Mouse (Mus musculus) left cerebral cortex, postnatal 14 days (tissue): ENCODE data around the gene Dnm3. TPM values are rescaled to one million over a fixed set of nuclear protein-coding genes. Genes with fewer than 3 reads are reported as not detected.
A peak's percentile ranks its signal among the peaks of the same experiment; 100 is the strongest.
"Not testable (repeated sequence)": the region's sequence is repeated elsewhere in the genome, so short reads cannot be mapped to it uniquely, and the experiment has no call there.

ENCODE experiments used
- DNase-seq, 2 experiments: peaks; one replicate each; pipeline ENCODE4 v3.0.0; 2021 to 2022; ENCODE audit warnings: low spot score in 2 of 2, mixed read lengths in 1 of 2
- intact Hi-C: fragments of 180-260 bp; cut with DNase I; formaldehyde crosslinking; loops from one replicate; pipeline ENCODE4 v1.15.1; 2025
- total RNA-seq, 2 experiments: library from RNA; stranded (reverse); gene quantifications; 2 replicates each; pipeline ENCODE4 v1.2.3; 2021

The Dnm3 gene
- total RNA-seq, 2 experiments from 2014 or later: 78.1 to 80.3 TPM

- DNase-seq: no peak
- intact Hi-C loops: no loop called here
Observed at GRCm38 (mm10) chr1:162444805-162445204, 33.0 kb downstream of the Dnm3 start.

DNA sequence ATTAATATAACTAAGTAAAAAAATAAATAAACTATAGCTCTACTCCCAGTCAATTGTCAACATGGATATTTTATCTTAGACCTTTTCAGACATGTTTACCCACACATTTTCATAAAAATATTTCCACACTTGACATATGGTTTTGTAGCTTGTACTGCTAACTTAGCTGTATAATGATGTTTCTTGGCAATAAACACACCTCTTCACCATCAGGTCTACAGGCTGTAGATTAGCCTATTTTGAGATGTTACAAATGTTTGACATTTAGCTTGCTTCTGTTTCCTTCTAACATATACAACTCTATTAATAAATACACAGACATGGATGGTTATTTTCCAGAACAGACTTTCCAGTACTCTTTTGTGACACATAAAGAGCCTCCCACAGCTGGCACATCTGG is 38.3 kb downstream of the Dnm3 start:
- no peak for DNase-seq
- intact Hi-C loops: no loop called here

GRCm38 (mm10) chr1:162436672-162437071 is 41.2 kb downstream of the Dnm3 start:
- no peak for DNase-seq
- intact Hi-C loops: no loop called here

- intact Hi-C loops: no loop called here
- no peak for DNase-seq
Observed at GRCm38 (mm10) chr1:162428904-162429303, 48.9 kb downstream of the Dnm3 start.

GRCm38 (mm10) chr1:162425930-162426478 is 51.8 kb downstream of the Dnm3 start:
- intact Hi-C loops: no loop called here
- no peak for DNase-seq

DNA sequence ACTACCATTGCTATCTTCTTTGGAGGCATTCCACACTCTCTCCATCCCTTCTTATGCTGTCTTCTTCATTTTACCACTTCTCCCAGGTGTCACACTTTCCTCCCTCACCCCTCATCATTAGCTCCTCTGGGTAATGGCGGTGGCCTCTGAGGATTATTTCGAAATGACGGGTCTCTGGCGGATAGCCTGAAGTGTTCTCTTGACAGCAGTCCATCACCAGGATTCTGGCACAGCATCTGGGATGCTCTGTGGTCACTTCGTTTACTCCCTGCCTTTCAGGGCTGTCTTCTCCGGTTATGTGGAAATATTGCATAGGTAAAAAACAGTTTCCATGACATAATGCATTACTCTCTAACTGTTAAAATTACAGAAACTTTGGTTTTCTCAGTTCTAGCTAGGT is 55.0 kb downstream of the Dnm3 start:
- intact Hi-C loops: no loop called here
- no peak for DNase-seq

GRCm38 (mm10) chr1:162413791-162414190 is 64.0 kb downstream of the Dnm3 start:
- DNase-seq: no peak
- intact Hi-C loops: no loop called here

DNA sequence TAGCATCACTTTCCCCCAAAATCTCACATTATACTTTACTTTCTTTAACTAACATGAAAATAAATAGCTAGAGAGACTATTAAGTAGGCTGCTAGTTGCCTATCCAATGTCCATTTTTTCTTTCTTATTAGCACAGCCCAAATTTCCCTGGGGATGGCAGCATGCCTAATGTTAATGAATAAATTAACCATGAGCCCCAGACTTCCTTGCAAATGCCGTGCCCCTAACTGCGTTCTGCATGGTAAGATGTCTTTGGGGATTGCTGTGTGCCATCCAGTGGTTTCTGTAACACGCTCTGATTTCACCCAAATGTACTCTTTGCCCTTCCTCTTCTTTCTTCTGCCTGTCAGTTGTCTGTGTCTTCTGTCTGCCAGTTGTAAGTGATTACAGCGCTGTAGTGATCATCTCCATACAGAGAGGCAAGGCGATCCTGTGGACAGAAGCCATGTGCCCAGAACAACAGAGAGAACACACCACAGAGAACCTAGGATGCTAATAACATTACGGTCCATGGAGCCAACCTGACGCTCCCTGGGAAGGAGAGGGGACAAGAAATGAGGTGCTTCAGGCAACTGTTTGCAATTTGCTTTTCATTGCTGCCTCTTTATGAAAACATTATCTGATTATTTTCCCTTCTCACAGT is 64.9 kb downstream of the Dnm3 start:
- no peak for DNase-seq
- intact Hi-C loops: no loop called here

DNA sequence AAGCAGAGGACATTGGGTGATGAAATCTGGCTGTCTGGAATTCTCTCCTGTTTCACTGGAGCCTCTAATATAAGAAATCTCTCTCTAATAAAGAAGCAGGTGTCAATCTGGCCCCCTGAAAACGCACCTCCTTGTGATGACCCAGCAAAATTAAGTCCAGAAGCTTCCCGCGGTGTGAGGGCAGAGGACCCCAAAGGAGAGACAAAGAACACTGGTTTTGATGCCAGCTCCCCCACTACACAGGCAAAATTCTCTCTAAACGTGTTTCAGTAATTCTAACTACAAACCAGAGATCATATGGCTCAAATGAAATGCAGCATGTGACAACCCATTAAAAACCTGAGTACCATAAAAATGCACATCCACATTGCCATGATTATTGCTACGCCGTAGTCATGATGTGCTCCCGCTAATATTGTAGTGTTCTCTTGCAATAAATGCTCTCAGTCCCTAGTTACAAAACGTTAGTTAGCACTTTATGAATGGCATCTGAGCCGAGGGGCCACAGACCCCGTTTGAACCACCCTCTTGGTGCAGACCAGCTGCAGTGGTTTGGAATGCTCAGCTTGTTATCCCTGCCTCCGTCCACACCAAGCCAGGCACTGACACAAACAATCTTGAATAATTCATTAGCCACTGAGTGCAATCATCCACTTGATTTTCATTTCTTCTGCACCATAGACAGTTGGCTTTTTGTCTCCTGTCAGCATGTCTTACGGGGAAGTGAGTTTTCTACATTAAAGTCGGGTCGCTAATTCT is 67.4 kb downstream of the Dnm3 start:
- intact Hi-C loops: no loop called here
- peak in 1 of 2 experiments; percentile 12 for DNase-seq

DNA sequence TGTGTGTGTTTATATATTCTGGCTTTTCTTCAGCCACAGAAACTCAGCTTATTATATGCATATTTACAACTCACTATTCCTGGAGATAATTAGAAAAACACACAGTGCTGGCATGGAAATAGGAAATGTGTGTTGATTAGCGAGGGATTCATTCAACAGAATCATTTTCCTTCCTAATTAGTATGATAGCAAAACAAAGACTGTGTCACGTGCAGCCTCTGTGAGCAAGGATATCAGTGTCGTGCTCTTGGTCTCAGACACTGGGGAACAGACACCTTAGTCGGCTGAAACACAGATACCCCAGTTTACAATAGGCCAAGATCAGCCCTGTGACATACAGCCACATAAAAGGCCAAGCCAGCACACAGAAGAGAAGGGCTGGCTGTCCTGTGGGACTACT is 83.3 kb downstream of the Dnm3 start:
- intact Hi-C loops: no loop called here
- no peak for DNase-seq

DNA sequence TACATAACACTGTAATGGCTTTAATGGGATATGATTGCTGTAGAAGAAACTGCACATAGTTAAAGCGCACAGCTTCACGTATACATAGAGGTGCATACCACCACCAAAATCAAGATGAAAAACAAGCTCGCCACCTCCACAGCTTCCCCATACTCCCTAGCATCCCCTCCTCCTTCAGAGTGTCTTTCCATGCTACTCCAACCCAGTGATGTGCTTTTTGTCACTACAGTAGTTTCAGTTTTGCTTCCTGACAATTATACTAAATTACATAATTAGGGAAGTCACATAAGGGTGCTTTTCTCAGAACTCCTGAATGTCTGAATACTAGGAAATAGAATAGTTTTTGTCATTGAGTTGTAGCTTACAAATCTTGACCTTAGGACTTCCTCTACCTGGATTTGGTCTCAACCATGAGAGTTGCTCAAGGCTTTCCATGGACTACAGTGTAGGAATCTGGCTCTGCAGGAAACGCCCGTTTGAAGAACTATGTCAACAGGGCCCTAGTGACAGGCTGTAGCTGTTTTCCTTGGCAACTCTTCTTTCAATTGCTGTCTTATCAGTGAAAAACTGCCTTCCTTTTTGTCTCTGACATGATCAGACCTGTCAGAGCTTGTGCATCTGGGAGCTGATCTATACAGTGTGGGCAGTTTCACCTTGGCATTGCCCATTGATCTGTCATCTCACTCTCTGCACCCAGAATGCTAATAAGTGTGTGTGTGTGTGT is 89.2 kb downstream of the Dnm3 start:
- intact Hi-C loops: no loop called here
- DNase-seq: no peak

DNA sequence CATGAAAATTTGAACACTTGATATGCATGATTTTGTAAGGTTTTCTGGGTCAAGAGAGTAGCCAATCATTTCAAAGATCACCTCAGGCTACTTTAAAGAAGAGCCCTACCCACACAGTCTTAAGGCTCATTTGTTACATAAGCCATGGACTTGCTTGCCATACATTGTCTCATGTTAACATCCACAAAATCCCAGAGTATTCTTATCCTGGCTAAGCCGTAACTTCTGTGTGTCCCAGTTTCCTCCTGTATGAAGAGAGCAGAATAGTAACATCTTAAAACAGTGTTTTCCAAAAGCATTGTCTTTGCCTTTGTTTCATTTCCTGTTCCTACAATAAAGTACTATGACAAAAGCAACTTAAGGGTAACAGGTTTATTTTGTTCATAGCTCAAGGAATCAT is 104.8 kb downstream of the Dnm3 start:
- DNase-seq: not testable (repeated sequence)

DNA sequence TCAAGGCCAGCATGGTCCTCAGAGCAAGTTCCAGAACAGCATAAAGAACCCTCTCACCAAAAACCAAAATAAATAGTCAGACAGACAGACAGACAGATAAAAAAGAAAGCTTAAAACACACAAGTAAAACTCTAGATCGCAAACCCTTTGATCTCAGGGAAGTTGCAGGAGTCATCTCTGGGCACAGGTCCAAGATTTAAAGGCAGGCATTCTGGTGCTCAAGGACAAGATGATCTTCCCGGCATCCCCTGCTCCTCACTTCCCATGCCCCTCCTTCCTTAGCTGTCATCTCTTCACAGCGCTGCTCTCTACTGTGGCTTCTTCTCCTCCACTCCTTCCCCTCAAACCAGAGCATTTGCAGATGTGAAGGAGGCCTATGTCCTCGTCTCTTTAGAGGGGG is 108.1 kb downstream of the Dnm3 start:
- no peak for DNase-seq
- intact Hi-C loops: no loop called here

More for the DNA sequence above, 104.8 kb downstream of the Dnm3 start:
- intact Hi-C loops: not testable (repeated sequence)

DNA sequence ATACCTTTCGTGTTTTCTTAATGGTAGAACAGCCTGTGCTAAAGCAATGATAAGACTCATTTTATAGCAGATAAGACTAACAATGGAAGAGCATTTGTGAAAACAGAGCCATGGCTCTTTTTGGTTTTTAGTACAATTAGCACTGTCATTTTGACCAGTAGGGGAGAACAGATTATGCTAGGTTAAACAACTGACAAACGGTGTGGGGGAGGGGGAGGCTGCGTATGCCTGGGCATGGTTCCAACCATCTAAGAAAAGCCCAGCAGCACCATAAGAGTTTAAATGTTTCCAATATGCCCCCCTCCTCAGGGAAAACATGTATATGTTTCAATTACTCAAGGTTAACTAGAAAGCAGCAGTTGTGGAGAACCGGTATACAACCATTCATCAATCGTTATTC is 115.9 kb downstream of the Dnm3 start:
- peak; percentile 58 to 72 for DNase-seq
- intact Hi-C loops: no loop called here

GRCm38 (mm10) chr1:162359270-162359669 is 118.6 kb downstream of the Dnm3 start:
- intact Hi-C loops: loop anchor here (1.0 to 10.0 kb wide), 3 partner anchors 116 to 306 kb away; partner anchors contain the start of gene Dnm3

GRCm38 (mm10) chr1:162358036-162358435 is 119.8 kb downstream of the Dnm3 start:
- intact Hi-C loops: loop anchor here (10.0 kb wide), 2 partner anchors 117 to 307 kb away; partner anchors contain the start of gene Dnm3
- peak; percentile 41 to 62 for DNase-seq

More at GRCm38 (mm10) chr1:162359270-162359669, 118.6 kb downstream of the Dnm3 start:
- peak; percentile 77 to 89 for DNase-seq

DNA sequence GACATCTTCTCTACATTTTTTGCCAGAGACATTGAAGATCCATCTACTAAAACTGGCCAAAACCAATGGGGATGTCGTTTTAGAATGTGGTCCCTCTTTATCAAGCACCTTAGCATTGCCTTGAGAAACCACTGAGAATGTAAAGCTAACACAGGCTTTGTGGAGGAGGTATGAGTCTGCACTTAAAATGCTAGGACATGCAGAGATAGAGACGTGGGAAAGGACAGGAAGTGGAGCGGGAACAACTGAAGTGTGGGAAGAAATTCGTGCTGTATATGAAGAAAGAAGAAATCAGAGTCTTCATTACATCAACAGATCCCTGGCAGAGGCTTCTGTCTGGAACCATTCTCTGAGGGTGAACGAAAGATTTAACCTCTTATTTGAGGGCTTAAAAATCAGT is 121.4 kb downstream of the Dnm3 start:
- peak in 1 of 2 experiments; percentile 36 for DNase-seq
- intact Hi-C loops: loop anchor here (10.0 kb wide), 2 partner anchors 118 to 308 kb away; partner anchors contain the start of gene Dnm3

- no peak for DNase-seq
- intact Hi-C loops: loop anchor here (10.0 kb wide), 2 partner anchors 120 to 310 kb away; partner anchors contain the start of gene Dnm3
Observed at GRCm38 (mm10) chr1:162354780-162355179, 123.1 kb downstream of the Dnm3 start.

- DNase-seq: peak in 1 of 2 experiments; percentile 31
Observed at GRCm38 (mm10) chr1:162353831-162354230, 124.0 kb downstream of the Dnm3 start.

DNA sequence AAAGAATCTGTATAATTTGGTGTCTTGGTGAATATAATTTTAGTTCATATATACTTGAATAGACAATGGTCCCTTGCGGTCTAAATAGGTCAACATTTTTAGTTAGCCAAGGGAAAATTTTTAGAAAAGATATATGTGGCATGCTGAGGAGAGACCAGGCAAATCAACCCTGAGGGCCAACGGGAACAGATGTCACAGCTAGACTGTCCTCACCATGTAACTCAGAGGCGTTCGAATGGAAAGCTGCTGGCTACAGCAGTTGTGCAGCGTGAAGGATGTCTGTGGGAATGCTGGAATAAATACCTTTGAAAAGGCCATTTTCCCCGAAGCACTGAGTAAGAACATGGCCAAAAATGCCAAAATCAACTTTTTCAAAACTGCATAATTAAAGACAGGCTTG is 128.5 kb downstream of the Dnm3 start:
- no peak for DNase-seq
- intact Hi-C loops: no loop called here

More at GRCm38 (mm10) chr1:162353831-162354230, 124.0 kb downstream of the Dnm3 start:
- intact Hi-C loops: loop anchor here (10.0 kb wide), 2 partner anchors 121 to 311 kb away; partner anchors contain the start of gene Dnm3
